Mouse (Mus musculus) lung, embryonic 14.5 days (tissue): ENCODE measurements around the gene Sumo3. TPM values are rescaled to one million over a fixed set of nuclear protein-coding genes. Genes with fewer than 3 reads are reported as not detected.

ENCODE experiments used
- ATAC-seq: fragments of 200-750 bp; cut with Nextera tagmentation; 2 replicates; pipeline ENCODE4 v1.8.0; 2017; ENCODE audit warnings: mild to moderate bottlenecking, moderate TSS enrichment, moderate library complexity; ENCODE audit not compliant: insufficient read depth
- DNase-seq: peaks from one replicate; pipeline ENCODE4 v3.0.0-alpha.2; 2015
- H3K27ac ChIP-seq: fragments of 300-500 bp; sonication (generic); 2 replicates; pipeline ENCODE4 v1.5.1; 2014; ENCODE audit warnings: low read depth, mild to moderate bottlenecking, moderate library complexity
- H3K27me3 ChIP-seq: fragments of 300-500 bp; sonication (generic); 2 replicates; pipeline ENCODE4 v1.6.1; 2014; ENCODE audit warnings: low read length, control low read depth; ENCODE audit not compliant: insufficient read depth
- H3K36me3 ChIP-seq: fragments of 300-500 bp; sonication (generic); 2 replicates; pipeline ENCODE4 v1.6.1; 2014; ENCODE audit warnings: control low read depth; ENCODE audit not compliant: insufficient read depth
- H3K4me1 ChIP-seq: fragments of 300-500 bp; sonication (generic); 2 replicates; pipeline ENCODE4 v1.6.1; 2014; ENCODE audit warnings: antibody characterized with exemption, control low read depth; ENCODE audit not compliant: insufficient read depth
- H3K4me2 ChIP-seq: fragments of 300-500 bp; sonication (generic); 2 replicates; pipeline ENCODE4 v1.6.1; 2014; ENCODE audit warnings: mild to moderate bottlenecking
- H3K4me3 ChIP-seq: fragments of 300-500 bp; sonication (generic); 2 replicates; pipeline ENCODE4 v1.5.1; 2014; ENCODE audit warnings: low read depth, low read length
- H3K9ac ChIP-seq: fragments of 300-500 bp; sonication (generic); 2 replicates; pipeline ENCODE4 v1.6.1; 2014
- H3K9me3 ChIP-seq: fragments of 300-500 bp; sonication (generic); 2 replicates; pipeline ENCODE4 v1.6.1; 2016; ENCODE audit warnings: low read depth, low read length, control low read depth
- CTCF ChIP-seq: IDR thresholded peaks from 2 replicates; pipeline ENCODE4 v1.5.1; 2016; ENCODE audit warnings: antibody characterized with exemption, low read depth
- WGBS: fragments of 180-500 bp; shearing (Covaris S2); extraction: QIAGEN DNeasy Blood & Tissue Kit; methylation state at CpG from one replicate; pipeline ENCODE4 v1.1.7; 2014; 5-methylcytosine and 5-hydroxymethylcytosine counted together
- polyA plus RNA-seq: library from polyadenylated mRNA; unstranded; fragments of >200 nt; fragmentation: Nextera tagmentation; extraction: Ambion mirVana; gene quantifications from 2 replicates; pipeline ENCODE4 v1.2.1, GENCODE M21; 2014

The Sumo3 gene
- polyA plus RNA-seq, 1 experiment from 2014 or later = 337 TPM

DNA sequence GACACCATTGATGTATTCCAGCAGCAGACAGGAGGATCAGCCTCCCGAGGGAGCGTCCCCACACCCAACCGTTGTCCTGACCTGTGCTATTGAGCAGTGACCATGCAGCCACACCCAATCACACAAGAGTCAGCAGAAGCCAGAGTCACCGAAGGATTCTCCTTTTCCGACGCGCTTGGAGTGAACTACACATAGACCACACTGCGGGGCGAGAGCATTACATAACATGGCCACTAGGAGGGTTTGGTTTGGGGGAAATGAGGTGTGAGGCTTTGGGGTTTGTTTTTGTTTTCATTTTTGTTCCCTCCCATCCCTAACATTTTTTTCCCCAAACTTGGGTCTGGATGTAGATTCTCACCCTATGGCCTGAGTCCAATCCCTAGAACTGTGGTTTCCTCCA lies 10.3 kb downstream of the Sumo3 start:
- H3K9ac ChIP-seq = no peak overlapping the region
- H3K27ac ChIP-seq = no peak overlapping the region
- peak; percentile 20; the same call in 1 of the 2 replicates for TF ChIP-seq CTCF
- peaks cover 80% of the 10 kb centered on the region for H3K36me3 ChIP-seq
- DNase-seq (no peak), ATAC-seq (no peak)
- WGBS = 93% methylated on average over 9 of the region's 9 CpGs
- H3K4me1 ChIP-seq = no peaks in the 10 kb centered on the region
- H3K4me3 ChIP-seq = no peak overlapping the region
- H3K4me2 ChIP-seq = no peak overlapping the region
- no peaks in the 10 kb centered on the region for H3K27me3 ChIP-seq
- no peaks in the 10 kb centered on the region for H3K9me3 ChIP-seq

DNA sequence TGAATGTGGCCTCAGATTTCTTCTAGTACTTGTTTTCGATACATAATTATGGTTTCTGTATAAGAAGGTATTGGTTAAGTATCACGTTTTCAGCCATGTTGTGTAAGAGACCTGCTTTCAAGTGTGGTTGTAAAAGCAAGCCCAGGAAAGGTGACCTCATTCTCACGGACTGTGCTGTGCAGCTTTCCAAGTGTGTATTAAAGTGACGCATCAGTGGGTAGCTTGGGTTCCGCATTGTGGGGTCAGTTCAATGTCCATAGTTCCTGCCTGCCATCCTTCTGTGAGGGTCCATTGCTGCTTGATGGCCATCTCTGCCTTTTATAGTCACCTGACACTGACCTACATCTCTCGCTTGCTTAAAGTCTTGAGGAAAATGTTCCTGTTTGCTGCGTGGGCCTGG lies 11.0 kb downstream of the Sumo3 start:
- DNase-seq (no peak), ATAC-seq (no peak)
- Histone ChIP-seq H3K9ac (no peak overlapping the region), H3K4me2 (no peak overlapping the region), H3K27me3 (no peaks in the 10 kb centered on the region), H3K27ac (no peak overlapping the region), H3K4me3 (no peak overlapping the region), H3K9me3 (no peaks in the 10 kb centered on the region), H3K36me3 (peaks cover 72% of the 10 kb centered on the region), H3K4me1 (no peaks in the 10 kb centered on the region)
- no peak for TF ChIP-seq CTCF
- 91% methylated on average over 7 of the region's 7 CpGs for WGBS

DNA sequence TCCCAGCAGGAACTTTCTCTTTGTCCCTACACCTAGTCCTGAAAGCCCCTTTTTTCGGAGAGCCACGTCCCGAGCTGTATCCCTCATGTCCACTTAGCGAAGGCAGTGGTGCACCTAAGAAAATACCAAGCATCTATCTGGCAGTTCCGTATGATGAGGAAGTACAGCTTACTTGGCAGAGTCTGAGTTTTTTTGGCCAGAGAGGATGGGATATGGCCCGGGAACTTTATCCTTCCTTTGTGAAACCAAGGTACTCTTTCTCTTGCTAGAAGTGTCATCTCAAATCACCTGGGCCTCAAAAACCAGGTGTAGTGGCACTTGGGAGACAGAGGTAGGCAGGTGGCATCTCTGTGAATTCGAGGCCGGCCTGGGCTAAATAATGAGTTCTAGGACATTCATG lies 15.6 kb downstream of the Sumo3 start:
- DNase-seq (no peak), ATAC-seq (no peak)
- Histone ChIP-seq H3K27ac (peak overlapping the region; percentile 96), H3K4me1 (peaks cover 8% of the 10 kb centered on the region; the same call in 1 of the 2 replicates), H3K9ac (peak overlapping the region; percentile 97), H3K4me2 (peak overlapping the region; percentile 91), H3K36me3 (peaks cover 34% of the 10 kb centered on the region), H3K9me3 (no peaks in the 10 kb centered on the region), H3K4me3 (peak overlapping the region; percentile 99), H3K27me3 (no peaks in the 10 kb centered on the region)
- TF ChIP-seq CTCF = no peak
- WGBS = 74% methylated on average over 8 of the region's 8 CpGs

DNA sequence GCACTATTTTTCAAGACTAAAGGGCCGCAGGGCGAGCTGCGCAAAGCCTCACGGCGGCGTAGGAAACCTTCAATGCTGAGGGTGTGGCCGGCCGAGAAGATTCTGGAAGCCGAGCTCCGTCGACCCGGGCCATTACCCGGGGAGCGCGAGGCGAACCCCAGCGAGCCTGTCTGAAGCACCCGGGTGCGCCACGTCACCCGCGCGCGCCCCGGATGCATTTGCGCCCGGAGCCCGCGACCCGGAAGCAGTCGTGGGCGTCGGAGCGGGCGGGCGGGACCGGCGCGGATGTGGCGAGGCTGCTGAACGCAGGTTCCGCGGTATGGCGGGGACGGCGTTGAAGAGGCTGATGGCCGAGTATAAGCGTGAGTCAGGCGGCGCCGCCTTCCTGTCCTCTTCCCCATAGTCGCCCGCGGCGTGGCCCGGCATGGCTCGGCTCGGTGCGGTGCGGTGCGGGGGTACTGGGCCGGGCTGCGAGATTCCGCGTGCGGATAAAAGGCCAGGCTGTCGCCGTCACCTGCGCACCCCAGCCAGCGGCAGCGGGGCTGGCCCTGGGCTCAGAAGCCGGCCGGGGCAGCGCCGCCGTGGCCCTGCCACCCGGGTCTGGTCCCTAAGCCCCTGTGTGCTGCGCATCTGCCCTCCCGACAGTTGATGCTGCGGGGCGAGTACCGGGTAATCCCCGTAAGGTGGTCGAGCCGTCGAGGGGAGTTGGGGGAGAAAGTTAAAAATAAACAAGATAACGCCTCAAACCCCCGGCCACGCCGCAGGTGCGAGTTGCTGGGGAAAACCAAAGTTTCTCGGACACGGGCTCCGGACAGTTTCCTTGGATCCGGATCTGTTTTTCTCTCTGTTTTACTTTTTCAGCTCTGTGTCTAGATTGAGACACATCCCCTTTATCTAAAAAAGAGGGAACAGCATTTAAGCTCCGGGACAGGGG lies 16.4 kb downstream of the Sumo3 start, which contains the start of gene Ube2g2:
Gene Ube2g2 (plus strand): TSS at position 221 of the 934 bp plus-strand sequence.
- Histone ChIP-seq H3K27me3 (no peaks in the 10 kb centered on the region), H3K4me3 (peak within 1 kb of the TSS; percentile 99), H3K4me2 (peak within 1 kb of the TSS; percentile 91), H3K9ac (peak within 1 kb of the TSS; percentile 97), H3K27ac (peak within 1 kb of the TSS; percentile 96), H3K36me3 (peaks cover 27% of the 10 kb centered on the region), H3K9me3 (no peaks in the 10 kb centered on the region), H3K4me1 (peaks cover 8% of the 10 kb centered on the region; the same call in 1 of the 2 replicates)
- DNase-seq = peak; percentile 98
- WGBS = under 1% methylated on average over 89 of the region's 96 CpGs
- ATAC-seq = peak; percentile 94
- no peak for TF ChIP-seq CTCF

DNA sequence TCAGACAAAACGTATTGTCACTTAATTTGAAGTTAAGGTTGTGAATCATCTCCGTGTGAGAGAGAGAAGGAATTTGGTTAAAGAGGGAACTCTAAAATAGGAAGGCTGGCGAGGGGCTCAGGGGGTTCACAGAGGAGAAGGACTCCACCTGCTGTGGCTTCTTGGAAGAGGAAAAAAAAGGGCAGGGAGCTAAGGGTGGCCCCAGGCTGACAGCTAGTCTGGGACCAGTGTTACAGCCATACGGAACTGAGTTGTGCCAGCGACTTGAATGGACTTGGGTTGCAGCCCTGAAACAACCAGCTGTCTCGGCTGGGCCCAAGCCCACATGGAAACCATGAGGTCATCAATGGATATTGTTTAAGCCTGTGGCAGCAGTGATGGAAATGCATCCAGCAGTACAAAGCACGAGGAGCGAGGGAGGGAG lies 17.2 kb downstream of the Sumo3 start:
- peaks cover 8% of the 10 kb centered on the region; the same call in 1 of the 2 replicates for H3K4me1 ChIP-seq
- no peaks in the 10 kb centered on the region for H3K9me3 ChIP-seq
- H3K27ac ChIP-seq = peak overlapping the region; percentile 96; the same call in 1 of the 2 replicates
- H3K36me3 ChIP-seq = peaks cover 20% of the 10 kb centered on the region
- ATAC-seq = no peak
- H3K4me2 ChIP-seq = peak overlapping the region; percentile 91
- peak overlapping the region; percentile 97 for H3K9ac ChIP-seq
- H3K27me3 ChIP-seq = no peaks in the 10 kb centered on the region
- peak overlapping the region; percentile 99 for H3K4me3 ChIP-seq
- WGBS = 11% methylated on average over 8 of the region's 8 CpGs
- peak; percentile 13; the same call in 1 of the 2 replicates for TF ChIP-seq CTCF
- DNase-seq = peak; percentile 65

DNA sequence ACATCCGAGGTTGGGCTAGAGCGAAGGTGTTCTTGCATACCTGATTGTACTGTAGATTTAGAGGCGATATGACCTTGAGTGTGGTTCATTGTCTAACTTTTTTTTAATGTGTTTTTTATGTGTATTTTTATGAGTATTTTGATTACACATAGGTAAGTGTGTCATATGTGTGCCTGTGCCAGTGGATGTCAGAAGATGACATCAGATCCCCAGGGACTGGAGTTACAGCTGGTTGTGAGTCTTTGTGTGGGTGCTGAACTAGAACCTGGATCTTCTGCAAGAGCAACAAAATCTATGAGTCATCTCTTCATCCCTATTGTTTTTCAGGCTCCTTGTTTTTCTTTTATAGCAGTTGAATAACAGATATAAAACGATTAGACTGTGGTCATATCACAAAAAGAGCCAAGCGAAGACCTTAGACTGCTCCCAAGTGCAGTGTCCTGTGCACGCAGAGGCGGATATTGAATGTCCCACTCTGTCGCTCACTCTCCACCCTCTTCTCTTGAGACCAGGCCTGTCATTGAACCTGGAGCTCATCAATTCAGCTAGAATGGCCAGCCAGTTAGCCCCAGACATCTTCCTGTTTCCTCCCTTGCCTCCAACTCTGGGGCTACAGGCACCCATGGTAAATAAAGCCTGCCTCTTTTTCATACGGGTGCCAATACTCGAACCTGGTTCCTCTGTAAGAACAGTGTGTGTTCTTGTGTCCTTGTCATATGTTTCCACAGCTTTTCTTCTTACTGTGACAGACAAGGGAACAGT lies 17.9 kb downstream of the Sumo3 start:
- H3K27me3 ChIP-seq = no peaks in the 10 kb centered on the region
- H3K4me1 ChIP-seq = peaks cover 8% of the 10 kb centered on the region; the same call in 1 of the 2 replicates
- no peak for TF ChIP-seq CTCF
- peaks cover 12% of the 10 kb centered on the region; the same call in 1 of the 2 replicates for H3K36me3 ChIP-seq
- H3K27ac ChIP-seq = no peak overlapping the region
- ATAC-seq (no peak), DNase-seq (no peak)
- WGBS = 85% methylated on average over 10 of the region's 10 CpGs
- no peaks in the 10 kb centered on the region for H3K9me3 ChIP-seq
- peak overlapping the region; percentile 99 for H3K4me3 ChIP-seq
- H3K9ac ChIP-seq = 0 out of 2 replicates have a peak overlapping the region, but pooled peaks have one; percentile 97
- peak overlapping the region; percentile 91 for H3K4me2 ChIP-seq
